17 mouse cellular contexts compared by ENCODE assay signal in the genomic region with DNA sequence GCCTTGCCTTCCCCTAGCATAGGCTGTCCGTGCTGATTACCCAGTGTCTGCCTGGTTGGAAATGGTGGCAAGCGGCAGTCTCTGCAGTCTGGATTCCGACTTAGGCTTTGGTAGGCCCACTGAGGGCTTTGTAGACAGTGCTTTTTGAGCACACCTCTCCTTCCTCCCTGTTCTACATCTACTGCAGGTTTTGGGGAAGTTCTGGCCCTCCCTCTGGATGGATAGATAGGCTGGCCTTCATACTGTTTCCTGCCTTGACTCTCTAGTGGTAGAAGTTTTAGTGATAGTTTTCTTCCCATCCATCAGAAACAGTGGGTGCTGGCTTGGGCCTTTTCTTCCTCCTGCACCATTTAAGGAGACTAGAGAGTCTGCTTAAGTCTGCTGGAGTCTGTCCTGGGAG.
"Had no signal": no experiment of that assay in that cellular context is flagged by ENCODE, and none has a peak within 500 bp of the region (broad histone marks: within the 10 kb centered on the region; RNA-seq: fewer than 3 reads in every experiment).

No protein-coding gene starts in this region.

- H3K27ac ChIP-seq: liver, embryonic 13.5 days; macrophage; midbrain, embryonic 12.5 days; midbrain, embryonic 15.5 days; neural tube, embryonic 12.5 days; neural tube, embryonic 15.5 days; stomach, embryonic 15.5 days had no signal

- H3K27me3 ChIP-seq: liver, embryonic 13.5 days; midbrain, embryonic 12.5 days; midbrain, embryonic 15.5 days; neural tube, embryonic 12.5 days; neural tube, embryonic 15.5 days; stomach, embryonic 15.5 days had no signal

- H3K4me2 ChIP-seq: liver, embryonic 13.5 days; midbrain, embryonic 12.5 days; midbrain, embryonic 15.5 days; neural tube, embryonic 12.5 days; neural tube, embryonic 15.5 days; stomach, embryonic 15.5 days had no signal

- ATAC-seq: intestine, embryonic 16.5 days; midbrain, embryonic 15.5 days had no signal

- H3K4me3 ChIP-seq: liver, embryonic 13.5 days; midbrain, embryonic 12.5 days; midbrain, embryonic 15.5 days; neural tube, embryonic 12.5 days; neural tube, embryonic 15.5 days; stomach, embryonic 15.5 days had no signal

- DNase-seq: kidney, adult 2 months; kidney, postnatal 10 days; kidney, postnatal 4 days; liver, embryonic 13.5 days; lung, adult 2 months; lung, postnatal 14 days; retina, postnatal 1 day; right cerebral cortex, postnatal 25 days; spleen, adult 18-20 months; thymus, postnatal 36 days had no signal

- H3K9me3 ChIP-seq: liver, embryonic 13.5 days; midbrain, embryonic 12.5 days; midbrain, embryonic 15.5 days; neural tube, embryonic 12.5 days; neural tube, embryonic 15.5 days; stomach, embryonic 15.5 days had no signal

- H3K4me1 ChIP-seq: midbrain, embryonic 15.5 days had no signal

- H3K9ac ChIP-seq: liver, embryonic 13.5 days; midbrain, embryonic 12.5 days; midbrain, embryonic 15.5 days; neural tube, embryonic 12.5 days; neural tube, embryonic 15.5 days; stomach, embryonic 15.5 days had no signal
